Mouse (Mus musculus) lung, postnatal 36 days (tissue): ENCODE results near the gene Ncapd3.

Experiments used
- DNase-seq: peaks from one replicate; pipeline ENCODE4 v3.0.0; 2022; ENCODE audit warnings: mixed read lengths

Ncapd3 gene

DNA sequence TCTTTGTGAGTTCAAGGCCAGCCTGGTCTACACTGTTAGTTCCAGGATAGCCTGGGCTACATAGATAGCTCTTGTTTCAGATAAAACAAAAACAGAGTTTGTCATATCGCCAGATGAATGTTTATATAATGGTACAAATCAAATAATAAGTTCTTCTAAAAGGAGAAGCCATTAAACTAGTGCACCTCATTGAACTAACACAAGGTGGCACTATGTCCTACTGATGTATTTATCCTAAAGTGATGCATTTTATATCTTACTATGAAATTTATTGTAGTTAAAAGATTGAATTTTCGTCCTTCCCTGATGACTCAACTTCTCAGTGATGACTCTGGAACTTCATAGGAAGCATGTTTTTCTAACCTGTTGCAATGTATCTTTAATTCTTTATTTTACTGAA is 19.5 kb downstream of the Ncapd3 start:
- no peak for DNase-seq

DNA sequence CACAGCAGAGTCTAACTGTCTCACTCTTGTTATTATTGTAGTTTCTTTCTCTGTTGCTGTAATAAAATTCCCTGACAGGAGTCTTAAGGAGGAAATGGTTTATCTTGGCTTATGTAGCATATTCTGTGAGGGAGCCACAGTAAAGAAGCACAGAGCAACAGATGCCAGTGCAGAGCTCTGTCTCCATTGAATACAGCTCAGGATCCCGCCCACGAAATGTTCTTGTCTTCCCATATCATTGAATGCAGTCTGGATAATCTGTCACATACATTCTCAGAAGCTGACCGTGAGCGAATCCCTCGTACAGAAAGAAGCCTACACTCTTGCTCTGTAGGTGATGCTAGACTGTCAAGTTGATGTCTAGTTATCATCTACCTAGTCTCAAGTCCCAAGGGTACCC is 28.4 kb downstream of the Ncapd3 start:
- no peak for DNase-seq

DNA sequence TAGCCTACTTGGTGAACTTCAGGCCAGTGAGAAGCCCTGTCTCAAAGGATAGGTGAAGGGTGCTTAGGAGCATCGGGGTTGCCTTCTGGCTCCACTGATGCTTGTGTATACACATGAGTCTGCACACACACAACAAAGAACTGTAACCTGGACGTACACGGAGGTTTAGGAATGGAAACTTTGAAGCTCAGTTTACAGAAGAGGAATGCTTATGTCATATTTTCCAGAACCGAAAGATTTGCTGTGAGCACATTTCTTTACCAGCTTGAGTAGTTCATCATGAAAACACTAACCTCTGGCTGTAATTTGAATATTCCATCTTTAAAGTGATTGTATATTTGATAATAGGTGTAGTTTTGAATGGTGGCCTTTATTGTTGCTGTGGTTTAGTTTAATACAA is 40.9 kb downstream of the Ncapd3 start:
- DNase-seq: no peak

DNA sequence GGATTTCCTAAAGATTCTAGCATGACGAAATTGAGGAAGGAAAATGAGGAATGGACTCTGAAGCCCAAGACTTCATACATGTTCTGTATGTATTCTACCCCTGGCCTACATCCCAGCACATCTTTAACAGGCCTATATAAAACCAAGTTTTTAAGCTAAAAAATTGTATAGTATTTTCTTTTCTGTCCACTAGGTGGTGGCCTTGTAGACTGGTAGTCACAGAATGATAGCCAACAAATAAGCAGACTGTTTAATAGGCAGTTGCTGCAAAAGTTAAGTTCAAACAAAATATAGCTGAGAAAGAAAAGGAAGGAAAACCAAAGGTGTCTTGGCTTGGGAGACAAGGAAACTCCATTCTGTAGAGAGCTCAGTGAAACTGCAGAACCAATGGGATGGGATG is 44.7 kb downstream of the Ncapd3 start:
- no peak for DNase-seq

DNA sequence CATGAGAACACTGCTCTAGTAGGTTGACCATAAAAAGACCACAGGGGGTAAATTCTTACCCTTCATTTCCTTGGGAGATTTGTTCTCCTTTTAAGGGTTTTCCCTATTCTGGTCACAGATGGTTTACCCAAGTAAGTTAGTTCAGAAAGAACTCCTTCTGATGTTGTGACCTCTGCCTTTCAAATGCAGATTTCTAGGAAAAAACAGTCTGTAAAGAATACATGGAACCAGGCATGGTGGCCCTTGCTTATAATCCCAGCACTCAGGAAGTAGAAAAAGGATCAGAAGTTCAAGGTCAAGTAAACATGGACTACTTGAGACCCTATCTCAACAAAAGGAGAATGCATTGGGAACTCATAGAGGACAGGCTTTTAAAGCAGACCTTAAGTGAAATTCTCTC is 45.8 kb downstream of the Ncapd3 start:
- DNase-seq: no peak

DNA sequence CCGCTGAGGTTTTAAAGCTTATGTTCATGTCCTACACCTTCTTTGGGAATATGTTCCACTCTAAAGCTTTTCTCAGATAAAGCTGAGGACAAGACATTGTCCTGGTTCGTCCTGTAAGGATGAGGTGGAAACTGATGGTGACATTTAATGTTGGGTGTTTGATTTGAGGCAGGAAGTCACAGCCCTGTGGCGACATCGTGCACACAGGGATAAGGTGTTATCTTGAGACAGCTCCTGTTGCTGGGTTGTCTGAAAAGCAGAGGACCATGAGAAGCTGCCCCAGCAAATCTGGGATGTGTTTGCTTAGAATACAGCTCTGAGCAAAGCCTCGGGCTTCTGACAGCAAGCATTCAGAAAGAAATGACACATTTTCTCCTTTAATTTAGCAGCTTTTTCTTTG is 56.3 kb downstream of the Ncapd3 start:
- no peak for DNase-seq

DNA sequence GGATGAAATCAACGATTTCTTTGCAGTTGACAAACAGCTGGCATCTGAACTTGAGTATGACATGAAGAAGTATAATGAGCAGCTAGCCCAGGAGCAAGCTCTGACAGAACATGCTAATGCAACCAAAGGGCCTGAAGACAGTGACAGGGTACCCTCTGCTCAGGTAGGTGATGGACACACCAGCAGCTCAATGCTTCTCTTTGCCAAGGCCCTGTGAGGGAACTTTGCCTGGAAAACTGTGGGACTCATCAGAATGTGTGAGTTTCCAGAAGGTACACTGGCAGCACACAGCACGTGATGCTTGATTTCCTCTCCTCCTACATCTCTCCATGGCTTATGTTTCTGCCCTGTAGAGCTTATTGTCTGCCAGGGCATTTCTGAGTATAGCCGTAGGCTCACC is 57.4 kb downstream of the Ncapd3 start:
- no peak for DNase-seq

DNA sequence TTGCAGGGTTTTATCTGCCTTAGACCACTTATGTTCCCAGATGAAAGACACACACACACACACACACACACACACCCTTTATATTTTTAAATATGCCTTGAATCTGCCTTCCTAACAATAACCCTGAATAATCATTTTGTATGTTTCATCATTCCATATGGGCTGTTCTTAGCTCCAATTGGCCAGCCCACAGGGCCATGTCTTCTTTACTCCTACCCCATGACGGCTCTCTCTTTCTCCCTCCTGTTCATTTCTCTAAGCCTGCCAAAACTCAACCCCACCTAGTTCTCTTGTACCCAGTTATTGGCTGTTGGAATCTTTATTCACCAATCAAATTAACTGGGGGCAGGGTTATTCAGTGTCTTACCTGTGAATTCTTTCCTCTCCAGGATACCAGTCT is 60.2 kb downstream of the Ncapd3 start:
- DNase-seq: no peak

DNA sequence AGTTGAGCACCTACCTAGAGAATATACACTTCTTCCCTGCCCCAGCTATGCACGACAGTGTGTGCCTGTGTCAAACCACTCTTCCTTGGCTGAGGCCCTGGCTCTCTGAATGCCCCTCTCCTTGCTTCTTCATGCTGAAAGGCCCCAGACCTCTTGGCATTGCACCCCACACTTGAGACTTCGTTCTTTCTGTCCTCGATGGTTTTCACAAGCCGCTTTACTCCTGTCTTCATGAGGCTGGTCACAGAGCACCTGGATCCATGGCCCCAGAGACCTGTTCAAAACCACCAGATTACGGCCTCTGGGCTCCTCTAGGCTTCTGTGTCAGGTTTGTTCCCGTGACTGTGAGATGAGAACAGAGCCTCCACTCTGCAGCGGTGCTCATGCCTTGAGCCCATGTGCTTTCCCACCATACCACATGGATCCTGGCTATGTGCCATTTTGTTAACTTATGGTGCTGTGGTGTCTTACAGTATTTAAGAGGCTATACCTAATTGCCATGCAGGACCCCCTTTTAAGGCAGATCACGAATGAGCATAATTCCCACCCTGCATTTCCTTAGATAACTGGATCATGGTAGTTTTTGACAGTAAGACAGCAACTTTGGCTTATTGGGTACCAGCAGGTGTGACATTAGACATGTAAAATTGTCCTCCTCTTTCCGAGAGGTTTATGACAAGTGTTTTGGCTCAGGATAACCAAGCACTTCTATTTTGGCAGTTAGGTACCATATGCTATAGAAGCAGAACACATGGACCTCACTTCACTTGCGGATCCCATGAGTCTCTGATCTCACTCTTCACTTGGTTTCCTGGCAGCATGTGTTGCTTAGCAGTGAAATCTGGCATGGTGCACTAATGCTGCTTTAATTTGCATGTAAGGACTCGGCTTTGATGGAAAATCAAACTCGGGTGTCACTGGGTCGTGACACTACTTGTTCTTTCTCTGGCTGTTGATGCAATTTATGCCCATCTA is 61.1 kb downstream of the Ncapd3 start:
- no peak for DNase-seq

DNA sequence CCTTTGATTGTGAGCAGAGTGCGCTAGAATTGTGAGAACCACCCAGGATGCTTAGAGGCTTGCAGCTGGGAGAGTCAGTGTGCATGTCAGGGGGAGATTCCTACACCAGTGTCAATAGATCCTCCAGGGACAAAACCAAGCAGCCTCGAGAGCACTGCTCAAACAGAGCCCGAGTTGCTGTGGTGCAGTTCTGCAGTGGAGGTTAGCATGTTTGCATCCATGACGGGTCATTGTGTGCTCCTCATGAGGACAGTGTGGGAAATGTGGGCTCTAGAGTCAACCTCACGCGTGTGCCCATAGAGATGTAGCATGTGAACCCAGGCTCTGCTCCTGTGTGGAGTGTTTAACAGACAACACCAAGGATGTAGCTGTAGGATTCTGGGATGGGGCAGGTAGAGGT is 62.9 kb downstream of the Ncapd3 start:
- DNase-seq: no peak

DNA sequence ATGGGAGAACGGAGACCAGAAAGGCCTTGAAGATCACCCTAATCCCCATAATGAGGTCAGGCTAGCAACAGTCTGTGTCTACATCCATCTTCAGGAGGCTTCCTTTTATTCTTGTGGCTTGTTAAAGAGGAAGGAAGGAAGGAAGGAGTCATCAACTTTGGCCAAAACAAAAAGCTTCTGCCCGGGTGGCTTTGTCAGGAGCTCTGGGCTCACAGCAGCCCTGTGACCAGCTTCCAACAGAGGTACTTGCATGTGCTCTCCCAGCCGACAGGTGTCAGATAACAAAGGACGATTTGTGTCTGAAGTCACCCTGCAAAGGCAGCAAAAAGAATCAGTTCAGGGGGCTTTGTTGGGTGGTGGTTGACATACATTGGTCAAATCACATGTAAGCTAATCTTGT is 68.1 kb downstream of the Ncapd3 start:
- peak; percentile 10 for DNase-seq

DNA sequence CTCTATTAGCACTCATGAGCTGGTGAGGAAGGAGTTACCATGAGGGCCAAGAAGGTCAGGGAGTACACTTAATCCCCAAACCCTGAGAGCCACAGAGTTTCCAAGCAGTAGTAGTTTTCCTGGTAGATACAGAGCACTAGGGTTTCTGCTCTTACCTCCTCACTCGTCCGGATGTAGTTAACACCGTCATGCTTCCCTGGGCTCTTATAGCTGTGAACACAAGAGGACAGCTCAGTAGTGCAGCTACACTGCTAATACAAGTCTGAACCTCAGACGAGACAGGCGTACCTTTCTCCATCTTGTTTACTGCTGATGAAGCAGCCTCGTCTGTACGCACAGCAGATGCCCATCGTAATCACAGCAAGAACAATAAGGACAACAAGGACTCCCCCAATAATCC is 68.6 kb downstream of the Ncapd3 start:
- DNase-seq: no peak

DNA sequence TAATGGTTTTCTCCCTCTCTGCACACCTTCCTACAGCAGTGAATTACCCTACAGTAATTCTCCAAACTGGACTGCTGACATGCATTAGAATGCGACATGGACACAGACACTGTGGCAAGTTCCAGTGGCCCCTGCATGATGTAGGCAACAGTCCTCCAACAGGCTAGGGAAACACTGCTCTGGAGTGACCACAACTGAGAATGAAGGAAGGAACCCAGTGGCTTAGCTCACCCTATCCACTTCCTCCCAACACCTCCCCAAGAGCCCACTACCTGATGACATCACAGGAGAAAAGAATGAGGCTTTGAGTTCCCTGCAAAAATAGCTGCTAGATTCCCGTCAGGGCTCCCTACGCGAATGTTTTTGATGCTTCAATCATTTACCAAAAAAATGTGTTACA is 69.5 kb downstream of the Ncapd3 start:
- DNase-seq: no peak

DNA sequence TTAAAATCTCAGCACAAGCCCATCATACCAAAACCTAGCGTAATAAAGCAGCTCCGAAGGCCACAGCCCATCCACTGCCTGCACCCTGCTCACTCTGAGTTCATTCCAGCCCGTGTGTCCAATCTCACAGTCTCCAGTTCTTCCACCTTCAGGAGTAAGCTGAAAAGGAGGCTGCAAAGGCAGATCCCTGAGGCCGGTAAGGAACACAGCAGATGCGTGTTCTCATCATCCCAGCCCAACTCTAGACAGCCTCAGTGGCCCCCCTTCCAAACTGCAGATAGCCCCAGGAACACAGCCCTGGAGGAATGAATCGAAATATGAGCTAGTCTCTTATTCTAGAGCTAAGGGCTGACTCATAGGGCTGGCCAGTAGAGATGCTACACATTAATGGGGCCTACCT is 71.5 kb downstream of the Ncapd3 start:
- no peak for DNase-seq

DNA sequence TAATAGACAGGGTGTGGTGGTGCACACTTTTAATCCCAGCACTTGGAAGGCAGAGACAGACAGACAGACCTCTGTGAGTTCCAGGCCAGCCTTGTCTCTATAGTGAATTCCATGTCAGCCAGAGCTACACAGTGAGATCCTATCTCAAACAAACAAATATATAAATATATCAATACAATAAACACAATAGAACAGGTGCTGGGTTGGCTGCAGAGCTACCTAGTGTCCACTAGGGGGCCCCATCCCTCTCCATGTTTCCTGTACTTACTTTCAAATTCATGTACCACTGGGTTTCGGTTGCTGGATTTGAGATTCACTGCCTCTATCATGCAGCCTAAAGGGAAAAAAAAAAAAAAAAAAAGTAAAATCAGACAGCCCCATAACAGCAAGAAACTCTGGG is 76.1 kb downstream of the Ncapd3 start:
- peak; percentile 57 for DNase-seq

DNA sequence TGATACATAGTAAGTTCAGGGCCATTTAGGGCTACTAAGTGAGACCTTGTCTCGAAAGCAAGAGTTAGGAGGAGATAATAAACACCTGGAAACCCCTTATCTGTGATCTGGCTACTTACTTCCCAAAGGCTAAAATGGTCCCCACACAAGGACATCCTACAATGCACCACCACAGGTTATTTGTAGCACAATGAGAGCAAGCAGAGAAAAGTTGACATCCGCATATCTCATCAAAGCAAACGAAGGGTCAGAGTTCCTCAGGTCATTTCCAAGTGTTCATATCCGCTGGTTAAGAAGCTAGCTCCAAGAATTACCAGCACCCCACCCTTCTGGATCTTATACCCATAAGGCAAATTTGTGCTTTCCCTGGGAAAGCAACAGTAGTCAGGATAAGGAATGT is 78.5 kb downstream of the Ncapd3 start:
- DNase-seq: no peak

DNA sequence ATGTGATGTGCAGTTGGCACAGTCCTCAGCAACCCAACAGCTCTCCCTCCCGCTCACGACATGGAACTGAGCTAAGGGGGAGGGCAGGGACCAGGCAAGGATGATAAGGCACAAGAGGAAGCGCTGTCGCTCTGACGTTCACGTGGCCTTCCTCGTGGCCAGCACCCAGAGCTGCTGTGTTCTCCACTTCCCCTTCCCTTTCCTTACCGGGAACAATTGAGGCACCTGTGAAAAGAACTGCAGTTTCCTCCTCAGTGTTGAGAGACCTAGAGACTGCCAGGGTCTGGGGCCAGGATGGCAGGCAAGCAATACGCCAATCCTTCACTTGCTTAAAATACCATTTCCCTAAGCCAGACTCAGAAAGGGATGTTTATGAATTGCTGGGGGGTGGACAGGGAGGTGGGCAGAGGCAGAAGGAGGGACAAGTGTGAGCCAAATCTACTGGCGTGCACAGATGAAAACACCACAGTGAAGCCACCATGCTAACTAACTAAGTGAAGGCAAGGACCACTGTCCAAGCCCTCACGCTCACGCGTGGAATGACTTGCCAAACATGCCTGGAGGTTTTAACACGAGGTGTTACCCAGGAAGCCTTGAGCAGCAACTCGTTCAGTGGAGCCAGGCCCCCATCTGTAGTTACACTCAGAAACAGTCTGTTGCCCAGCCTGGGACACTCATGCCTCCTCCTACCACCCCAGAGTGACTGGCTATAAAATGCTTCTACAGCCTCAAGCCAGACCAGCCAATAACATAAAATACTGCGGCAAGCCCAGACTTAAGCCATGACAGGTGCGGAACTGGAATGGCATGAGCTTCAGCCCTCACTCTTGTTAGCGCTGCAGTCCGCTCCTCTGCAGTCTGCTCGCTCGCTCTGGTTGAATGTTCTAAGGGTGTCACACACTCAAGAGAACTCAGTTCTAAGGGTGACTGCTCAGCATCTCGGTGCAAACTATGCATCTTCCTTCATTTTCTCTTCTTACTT is 79.8 kb downstream of the Ncapd3 start:
- DNase-seq: peak; percentile 75

DNA sequence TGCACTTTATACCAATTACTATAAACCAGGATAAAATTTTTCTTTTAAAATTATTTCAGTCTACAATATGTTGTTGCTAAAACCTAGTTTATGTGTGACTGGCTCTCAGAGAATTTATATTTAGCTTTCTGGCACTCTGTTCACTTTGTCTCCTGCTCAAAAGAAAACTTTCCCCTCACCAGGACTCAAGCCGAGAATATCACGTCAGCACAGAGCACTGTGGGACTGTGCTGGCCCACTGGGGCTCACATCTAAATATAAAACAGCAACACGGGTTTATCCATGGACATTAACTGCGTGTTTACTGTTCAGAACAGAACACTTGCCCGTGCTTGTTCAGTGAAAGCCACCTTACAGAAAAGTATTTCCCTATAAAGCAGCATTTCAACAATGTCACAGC is 80.7 kb downstream of the Ncapd3 start:
- DNase-seq: no peak

DNA sequence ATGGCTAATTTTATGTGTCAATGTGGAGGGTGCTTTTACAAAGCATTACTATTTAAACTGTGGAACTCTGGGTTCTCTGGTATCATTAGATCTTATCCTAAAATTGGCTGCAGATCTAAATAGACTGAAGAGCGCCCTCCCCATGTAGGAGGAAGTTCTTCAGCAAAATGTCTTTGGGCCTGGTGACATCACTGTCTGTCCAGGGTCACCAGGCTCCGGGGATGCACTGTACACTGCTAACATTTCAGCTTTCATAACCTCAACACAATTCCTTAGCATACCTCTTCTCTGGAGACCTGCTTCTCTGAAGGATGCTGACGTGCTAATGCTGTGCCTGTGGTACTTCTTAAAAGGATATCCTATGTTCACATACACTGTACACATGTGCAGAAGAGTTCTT is 81.8 kb downstream of the Ncapd3 start:
- DNase-seq: no peak

DNA sequence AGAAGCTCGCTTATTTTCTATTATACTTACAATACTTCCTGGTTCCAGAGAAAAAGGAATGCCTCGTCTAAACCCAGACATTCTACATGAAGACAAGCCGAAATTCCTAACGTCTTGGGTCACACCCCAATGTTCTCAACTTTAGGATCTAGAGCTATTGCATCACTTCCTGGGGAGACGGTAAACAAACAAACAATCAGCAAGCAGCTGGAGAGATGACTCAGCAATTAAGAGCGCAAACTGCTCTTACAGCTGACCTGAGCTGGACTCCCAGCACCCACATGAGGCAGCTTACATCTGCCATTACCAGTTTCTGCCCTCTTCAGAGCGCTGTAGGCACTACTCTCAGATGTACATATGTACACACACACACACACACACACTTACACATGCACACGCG is 91.3 kb downstream of the Ncapd3 start:
- DNase-seq: no peak

DNA sequence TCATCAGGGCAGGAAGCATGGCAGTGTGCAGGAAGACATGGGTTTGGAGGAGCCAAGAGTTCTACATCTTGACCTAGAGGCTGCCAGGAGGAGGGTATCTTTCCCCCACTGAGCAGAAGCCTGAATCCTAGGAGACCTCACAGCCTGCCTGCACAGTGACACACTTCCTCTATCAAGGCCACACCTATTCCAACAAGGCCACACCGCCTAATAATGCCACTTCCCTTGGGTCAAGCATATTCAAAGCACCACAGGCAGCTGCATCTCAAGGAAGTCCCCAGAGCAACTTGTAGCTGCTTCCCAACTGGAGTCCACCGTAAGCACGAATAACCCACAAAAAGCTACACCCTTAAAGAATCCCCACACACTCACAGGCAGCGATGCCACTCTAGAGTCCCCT is 92.1 kb downstream of the Ncapd3 start:
- no peak for DNase-seq

DNA sequence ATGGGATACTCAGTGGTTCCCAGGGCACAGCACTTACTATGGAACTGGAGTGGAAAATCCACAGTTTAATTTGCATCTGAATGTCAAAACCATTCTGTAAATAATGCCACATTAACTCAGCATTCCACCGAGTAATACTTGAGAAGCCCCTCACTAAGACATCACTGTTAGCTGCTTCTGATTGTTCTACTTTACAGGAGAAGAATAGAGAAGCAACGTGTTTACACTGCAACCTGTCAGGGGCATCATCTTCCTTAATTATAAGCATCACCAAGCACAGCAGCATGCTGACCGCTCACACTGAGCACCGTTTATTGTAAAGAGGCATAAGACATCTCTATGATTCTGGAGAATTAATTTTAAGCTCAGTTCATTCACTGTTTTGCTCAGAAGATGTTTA is 93.0 kb downstream of the Ncapd3 start:
- no peak for DNase-seq

DNA sequence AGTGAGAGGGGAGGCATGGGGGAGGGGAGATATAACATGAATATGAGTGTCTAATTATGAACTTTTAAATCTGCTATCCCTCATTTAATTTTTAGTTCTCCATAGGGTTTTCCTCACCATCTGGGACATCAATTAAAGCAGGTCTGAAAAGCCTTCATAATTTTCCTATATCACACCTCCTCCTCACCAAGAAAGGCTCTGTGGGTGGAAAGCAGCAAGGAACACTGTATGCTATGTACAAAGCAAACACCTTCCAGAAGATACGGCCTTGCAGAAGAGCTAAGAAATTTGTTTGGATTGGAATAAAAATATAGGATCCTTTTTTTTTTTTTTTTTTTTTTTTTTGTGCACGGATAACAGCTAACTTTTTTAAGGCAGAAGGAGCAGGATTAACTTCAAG is 94.0 kb downstream of the Ncapd3 start:
- no peak for DNase-seq

DNA sequence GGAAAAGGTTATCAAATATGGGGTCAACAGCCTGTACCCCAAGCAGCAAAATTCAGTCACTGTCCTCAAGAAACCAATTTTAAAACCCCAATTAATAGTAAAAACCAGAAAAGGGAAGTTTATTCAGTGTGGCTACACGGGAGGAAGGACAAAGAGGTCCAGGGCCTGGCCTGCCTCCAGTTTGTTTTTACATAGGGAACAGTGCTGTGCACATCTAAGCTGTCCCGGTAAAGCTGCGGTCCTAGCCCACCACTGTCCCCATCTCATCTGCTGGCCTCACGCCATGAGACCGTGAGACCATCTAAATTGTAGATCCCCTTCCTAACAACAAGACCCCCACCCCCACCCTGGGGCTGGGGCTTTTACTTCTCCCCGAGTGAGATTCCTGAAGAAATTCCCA is 95.5 kb downstream of the Ncapd3 start:
- no peak for DNase-seq
